Mouse (Mus musculus) forebrain, embryonic 16.5 days (tissue): ENCODE data around the gene Taar6. TPM values are rescaled to one million over a fixed set of nuclear protein-coding genes. Genes with fewer than 3 reads are reported as not detected.

Source experiments
- ATAC-seq: fragments of 200-750 bp; cut with Nextera tagmentation; 2 replicates; pipeline ENCODE4 v1.8.0; 2017; ENCODE audit warnings: mild to moderate bottlenecking, moderate library complexity
- H3K27ac ChIP-seq: fragments of 300-500 bp; sonication (generic); 2 replicates; pipeline ENCODE4 v1.5.1; 2014; ENCODE audit warnings: low read length, control low read depth
- H3K27me3 ChIP-seq: fragments of 300-500 bp; sonication (generic); replicated peaks from 2 replicates; pipeline ENCODE4 v1.6.1; 2014; ENCODE audit warnings: low read length; ENCODE audit not compliant: control insufficient read depth, insufficient read depth
- H3K36me3 ChIP-seq: fragments of 300-500 bp; sonication (generic); 2 replicates; pipeline ENCODE4 v1.6.1; 2014; ENCODE audit not compliant: control insufficient read depth, insufficient read depth
- H3K4me1 ChIP-seq: fragments of 300-500 bp; sonication (generic); replicated peaks from 2 replicates; pipeline ENCODE4 v1.6.1; 2014; ENCODE audit warnings: low read length; ENCODE audit not compliant: control insufficient read depth, insufficient read depth
- H3K4me2 ChIP-seq: fragments of 300-500 bp; sonication (generic); 2 replicates; pipeline ENCODE4 v1.6.1; 2014; ENCODE audit warnings: mild to moderate bottlenecking, low read length, control low read depth
- H3K4me3 ChIP-seq: fragments of 300-500 bp; sonication (generic); replicated peaks from 2 replicates; pipeline ENCODE4 v1.5.1; 2014; ENCODE audit warnings: mild to moderate bottlenecking, low read length, control low read depth
- H3K9ac ChIP-seq: fragments of 300-500 bp; sonication (generic); replicated peaks from 2 replicates; pipeline ENCODE4 v1.6.1; 2014; ENCODE audit warnings: low read depth, low read length, control low read depth
- H3K9me3 ChIP-seq: fragments of 300-500 bp; sonication (generic); 2 replicates; pipeline ENCODE4 v1.6.1; 2016; ENCODE audit warnings: low read length; ENCODE audit not compliant: control insufficient read depth
- WGBS: fragments of 180-500 bp; shearing (Covaris S2); extraction: QIAGEN DNeasy Blood & Tissue Kit; methylation state at CpG from one replicate; pipeline ENCODE4 v1.1.7; 2014; 5-methylcytosine and 5-hydroxymethylcytosine counted together
- polyA plus RNA-seq: library from polyadenylated mRNA; unstranded; fragments of >200 nt; fragmentation: Nextera tagmentation; extraction: Ambion mirVana; gene quantifications from 2 replicates; pipeline ENCODE4 v1.2.1, GENCODE M21; 2015

Gene Taar6
- polyA plus RNA-seq, 1 experiment from 2014 or later: not detected

- 87% methylated on average over 16 of the region's 16 CpGs for WGBS
- Histone ChIP-seq H3K4me1 (no peaks in the 10 kb centered on the region), H3K9ac (no peak within 1 kb of the TSS), H3K27ac (no peak within 1 kb of the TSS), H3K4me2 (no peak within 1 kb of the TSS), H3K36me3 (no peaks in the 10 kb centered on the region), H3K4me3 (no peak within 1 kb of the TSS), H3K9me3 (no peaks in the 10 kb centered on the region), H3K27me3 (no peaks in the 10 kb centered on the region)
- 0 out of 2 replicates have a peak, but pooled peaks have one; percentile 20 for ATAC-seq
These were observed 35.9 kb downstream of the Taar6 start, which contains the start of gene Taar3 for GRCm38 (mm10) chr10:23949508-23950005. Gene Taar3, plus strand, starts transcription at chr10:23949558.

DNA sequence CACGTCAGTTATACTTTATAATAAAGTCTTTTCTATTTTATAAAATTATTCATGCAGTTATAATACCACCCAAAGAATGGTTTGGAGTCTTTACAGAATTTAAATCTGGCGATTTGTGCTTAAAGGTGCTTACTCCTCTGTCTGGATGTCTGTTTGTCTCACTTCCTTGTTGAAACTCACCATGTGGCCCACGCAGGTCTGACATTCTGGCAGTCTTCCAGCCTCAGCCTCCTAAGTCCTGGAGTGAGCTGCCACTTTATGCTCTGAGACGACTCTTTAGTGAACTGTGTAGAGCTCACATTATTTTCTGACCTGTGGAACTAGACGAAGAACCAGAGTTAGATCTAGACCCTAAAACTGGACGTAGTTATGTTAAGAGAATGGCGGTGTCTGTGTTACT, 37.4 kb downstream of the Taar6 start:
- H3K27ac ChIP-seq: no peak overlapping the region
- ATAC-seq: no peak
- WGBS: 51% methylated on average over 7 of the region's 7 CpGs
- H3K9me3 ChIP-seq: no peaks in the 10 kb centered on the region
- no peak overlapping the region for H3K4me3 ChIP-seq
- no peaks in the 10 kb centered on the region for H3K4me1 ChIP-seq
- no peak overlapping the region for H3K9ac ChIP-seq
- H3K4me2 ChIP-seq: no peak overlapping the region
- no peaks in the 10 kb centered on the region for H3K27me3 ChIP-seq
- no peaks in the 10 kb centered on the region for H3K36me3 ChIP-seq

GRCm38 (mm10) chr10:23942465-23942864, 43.0 kb downstream of the Taar6 start:
- Histone ChIP-seq H3K4me1 (no peaks in the 10 kb centered on the region), H3K4me3 (no peak overlapping the region), H3K9me3 (no peaks in the 10 kb centered on the region), H3K4me2 (no peak overlapping the region), H3K9ac (no peak overlapping the region), H3K27ac (no peak overlapping the region), H3K36me3 (no peaks in the 10 kb centered on the region), H3K27me3 (no peaks in the 10 kb centered on the region)
- 76% methylated on average over 5 of the region's 5 CpGs for WGBS
- ATAC-seq: no peak

GRCm38 (mm10) chr10:23938312-23938711, 47.1 kb downstream of the Taar6 start, which contains the start of gene Taar2:
Gene Taar2, plus strand, starts transcription at chr10:23938572.
- Histone ChIP-seq H3K9me3 (no peaks in the 10 kb centered on the region), H3K4me1 (no peaks in the 10 kb centered on the region), H3K36me3 (no peaks in the 10 kb centered on the region), H3K27ac (no peak within 1 kb of the TSS), H3K27me3 (no peaks in the 10 kb centered on the region), H3K4me2 (no peak within 1 kb of the TSS), H3K9ac (no peak within 1 kb of the TSS), H3K4me3 (no peak within 1 kb of the TSS)
- WGBS: 42% methylated on average over 6 of the region's 6 CpGs
- ATAC-seq: no peak

DNA sequence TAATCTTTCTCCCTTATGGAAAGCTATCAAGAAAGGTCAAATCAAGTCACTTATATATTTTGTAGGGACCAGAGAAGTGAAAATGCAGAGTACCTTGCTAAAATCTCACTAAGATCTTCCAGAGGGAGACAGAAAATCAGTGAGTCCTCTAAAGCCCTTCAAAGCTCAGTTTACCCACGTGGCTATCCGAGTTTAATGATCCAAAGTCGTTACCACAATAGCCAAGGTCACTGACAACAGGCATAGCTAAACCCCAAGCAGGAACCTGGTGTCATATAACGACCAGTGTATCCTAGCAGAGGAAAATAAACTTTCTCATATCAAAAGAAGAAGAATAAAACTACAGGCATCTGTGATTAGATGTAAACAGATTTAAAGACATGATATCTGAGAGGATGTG, 47.8 kb downstream of the Taar6 start:
- 37% methylated on average over 4 of the region's 4 CpGs for WGBS
- no peaks in the 10 kb centered on the region for H3K27me3 ChIP-seq
- no peak overlapping the region for H3K4me3 ChIP-seq
- no peak overlapping the region for H3K4me2 ChIP-seq
- no peaks in the 10 kb centered on the region for H3K36me3 ChIP-seq
- no peaks in the 10 kb centered on the region for H3K9me3 ChIP-seq
- no peak overlapping the region for H3K9ac ChIP-seq
- no peaks in the 10 kb centered on the region for H3K4me1 ChIP-seq
- no peak for ATAC-seq
- no peak overlapping the region for H3K27ac ChIP-seq

Other genes starting within 250 kb of the Taar6 start
- 105 and 109 TPM in 2 replicates for gene Rps12, start 198.4 kb downstream of the Taar6 start, polyA plus RNA-seq
- gene Slc18b1, start 188.7 kb downstream of the Taar6 start, polyA plus RNA-seq: 20.8 and 21.2 TPM in 2 replicates
- gene Vnn3, start 134.2 kb downstream of the Taar6 start, polyA plus RNA-seq: not detected in 2 replicates
- 0.11 and 0.36 TPM in 2 replicates for gene Vnn1, start 91.0 kb downstream of the Taar6 start, polyA plus RNA-seq
- gene Taar1, start 65.3 kb downstream of the Taar6 start, polyA plus RNA-seq: not detected in 2 replicates
- not detected in 2 replicates for gene Taar2, start 47.1 kb downstream of the Taar6 start, polyA plus RNA-seq
- not detected in 2 replicates for gene Taar3, start 36.1 kb downstream of the Taar6 start, polyA plus RNA-seq
- gene Taar4, start 25.2 kb downstream of the Taar6 start, polyA plus RNA-seq: not detected in 2 replicates
- not detected in 2 replicates for gene Taar5, start 14.9 kb downstream of the Taar6 start, polyA plus RNA-seq
- gene Taar7a, start 7.8 kb upstream of the Taar6 start, polyA plus RNA-seq: not detected in 2 replicates
- not detected in 2 replicates for gene Taar7b, start 14.3 kb upstream of the Taar6 start, polyA plus RNA-seq
- not detected in 2 replicates for gene Taar7d, start 41.6 kb upstream of the Taar6 start, polyA plus RNA-seq
- not detected in 2 replicates for gene Taar7e, start 52.0 kb upstream of the Taar6 start, polyA plus RNA-seq
- gene Taar7f, start 63.9 kb upstream of the Taar6 start, polyA plus RNA-seq: not detected in 2 replicates
- not detected in 2 replicates for gene Taar8a, start 90.9 kb upstream of the Taar6 start, polyA plus RNA-seq
- gene Taar8b, start 106.6 kb upstream of the Taar6 start, polyA plus RNA-seq: not detected in 2 replicates
- not detected in 2 replicates for gene Taar8c, start 116.3 kb upstream of the Taar6 start, polyA plus RNA-seq
- gene Taar9, start 123.9 kb upstream of the Taar6 start, polyA plus RNA-seq: not detected in 2 replicates
- gene Stx7, start 163.7 kb upstream of the Taar6 start, polyA plus RNA-seq: 287 and 301 TPM in 2 replicates
- gene Moxd1, start 237.9 kb upstream of the Taar6 start, polyA plus RNA-seq: 2.0 and 2.4 TPM in 2 replicates